ENCODE assay signal across 8 mouse cellular contexts in the genomic region with DNA sequence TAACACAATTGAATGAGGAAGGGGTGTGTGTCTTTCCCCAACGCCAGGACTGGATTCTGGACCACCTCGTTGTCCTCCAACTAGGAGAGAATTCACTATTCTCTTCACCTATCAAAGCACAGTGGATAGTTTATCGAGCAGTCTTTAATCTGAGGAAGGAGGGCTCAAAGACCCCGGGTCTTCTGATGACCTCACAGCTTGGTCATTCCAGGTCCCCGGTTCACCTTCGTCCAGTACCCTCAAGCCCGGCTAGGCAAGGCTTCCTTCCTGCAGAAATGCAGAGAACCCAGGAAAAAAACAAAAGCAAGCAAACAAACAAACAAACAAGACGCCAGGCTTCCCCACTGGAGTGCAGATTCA. TPM values are rescaled to one million over a fixed set of nuclear protein-coding genes. Genes with fewer than 3 reads are reported as not detected.
DNase-seq lines count a peak whose midpoint lies in the region; ATAC-seq and TF ChIP-seq lines count a peak whose summit lies in the region.

No protein-coding gene starts in this region.

- H3K79me2 ChIP-seq in myocyte (ENCODE audit: control insufficient read depth, insufficient read depth): no peaks in the 10 kb centered on the region

- peak; percentile 18; the same call in 1 of the 2 replicates for ATAC-seq in hindbrain, postnatal 0 days
- ATAC-seq in megakaryocyte-erythroid progenitor cell, adult 5-6 weeks (replicated peaks; ENCODE audit: low FRiP score, low TSS enrichment, poor library complexity, severe bottlenecking): no peak

- H3K27ac ChIP-seq in layer of hippocampus, adult 2 months: peak overlapping the region; percentile 95
- H3K27ac ChIP-seq in embryonic facial prominence, embryonic 10.5 days (replicated peaks): peak overlapping the region; percentile 91
- H3K27ac ChIP-seq in hindbrain, postnatal 0 days: peak overlapping the region; percentile 83; the same call in 1 of the 2 replicates

- H3K27me3 ChIP-seq in embryonic facial prominence, embryonic 10.5 days (replicated peaks; ENCODE audit: low read depth, poor library complexity, severe bottlenecking): no peaks in the 10 kb centered on the region
- no peaks in the 10 kb centered on the region for H3K27me3 ChIP-seq in hindbrain, postnatal 0 days (ENCODE audit: insufficient read depth, low read length)
- H3K27me3 ChIP-seq in myocyte (ENCODE audit: control insufficient read depth, insufficient read depth, insufficient read length): no peaks in the 10 kb centered on the region

- WGBS in embryonic facial prominence, embryonic 10.5 days: 16% methylated on average over 8 of the region's 8 CpGs
- WGBS in hindbrain, postnatal 0 days: 18% methylated on average over 8 of the region's 8 CpGs

- peak overlapping the region; percentile 81 for H3K4me3 ChIP-seq in layer of hippocampus, adult 2 months
- peak overlapping the region; percentile 68 for H3K4me3 ChIP-seq in embryonic facial prominence, embryonic 10.5 days
- peak overlapping the region; percentile 75 for H3K4me3 ChIP-seq in hindbrain, postnatal 0 days (ENCODE audit: low read length)
- peak overlapping the region; percentile 35 for H3K4me3 ChIP-seq in myocyte

- H3K9ac ChIP-seq in hindbrain, postnatal 0 days (replicated peaks; ENCODE audit: low read length): peak overlapping the region; percentile 78; the same call in 1 of the 2 replicates

- H3K4me2 ChIP-seq in hindbrain, postnatal 0 days (ENCODE audit: low read depth, low read length): peak overlapping the region; percentile 94
- H3K4me2 ChIP-seq in myocyte (ENCODE audit: low read depth): peak overlapping the region; percentile 73

- H3ac ChIP-seq in myocyte (ENCODE audit: control insufficient read depth, insufficient read length): peak overlapping the region; percentile 76

- H3K4me1 ChIP-seq in embryonic facial prominence, embryonic 10.5 days: peaks cover 46% of the 10 kb centered on the region
- no peaks in the 10 kb centered on the region for H3K4me1 ChIP-seq in hindbrain, postnatal 0 days (ENCODE audit: insufficient read depth, low read length)

- no peak for DNase-seq in layer of hippocampus, adult 2 months (ENCODE audit: low spot score in 2 of 2)
- DNase-seq in layer of hippocampus, adult 8-10 months (ENCODE audit: low spot score in 2 of 2): no peak
- no peak for DNase-seq in embryonic facial prominence, embryonic 10.5 days (ENCODE audit: low spot score)
- DNase-seq in hindbrain, postnatal 0 days (ENCODE audit: low spot score): no peak
- DNase-seq in layer of hippocampus, postnatal 10 days (ENCODE audit: low spot score in 2 of 2): no peak
- DNase-seq in layer of hippocampus, adult 9-11 months: no peak

- peaks cover 8% of the 10 kb centered on the region; the same call in 1 of the 2 replicates for H3K36me3 ChIP-seq in embryonic facial prominence, embryonic 10.5 days (replicated peaks)
- no peaks in the 10 kb centered on the region for H3K36me3 ChIP-seq in hindbrain, postnatal 0 days (ENCODE audit: insufficient read depth, low read length)
- no peaks in the 10 kb centered on the region for H3K36me3 ChIP-seq in myocyte (ENCODE audit: control insufficient read depth, insufficient read depth)

- TF ChIP-seq CTCF in layer of hippocampus, adult 2 months (conservative IDR thresholded peaks at IDR 0.05): no peak
- TF ChIP-seq CTCF in hindbrain, postnatal 0 days (IDR thresholded peaks at IDR 0.05; ENCODE audit: low read depth): no peak

- H3K9me3 ChIP-seq in embryonic facial prominence, embryonic 10.5 days: no peaks in the 10 kb centered on the region
- no peaks in the 10 kb centered on the region for H3K9me3 ChIP-seq in hindbrain, postnatal 0 days (ENCODE audit: low read length)

- no peak for TF ChIP-seq POLR2A in myocyte (IDR thresholded peaks at IDR 0.05; ENCODE audit: insufficient read length, low read depth)

TF ChIP-seq in myocyte, 11 proteins besides CTCF, POLR2A, EP300 and RAD21:
- TF ChIP-seq SRF (IDR thresholded peaks at IDR 0.05; ENCODE audit: control insufficient read depth, insufficient read length, low read depth) (no peak), USF1 (IDR thresholded peaks at IDR 0.05; ENCODE audit: low read depth) (no peak), POLR2AphosphoS2 (IDR thresholded peaks at IDR 0.05; ENCODE audit: insufficient read length, low read depth) (no peak), MYOD1 (IDR thresholded peaks at IDR 0.05; ENCODE audit: control insufficient read depth in 1 of 3, insufficient read length in 2 of 3, low read depth in 2 of 3) (no peak), MAX (IDR thresholded peaks at IDR 0.05; ENCODE audit: low read depth) (no peak), MYOG (IDR thresholded peaks at IDR 0.05; ENCODE audit: control insufficient read depth in 1 of 3, insufficient read depth in 1 of 3, insufficient read length in 2 of 3, low read depth in 2 of 3) (no peak), TCF3 (IDR thresholded peaks at IDR 0.05; ENCODE audit: insufficient read length, low read depth) (no peak), TCF12 (IDR thresholded peaks at IDR 0.05; ENCODE audit: insufficient read depth, poor library complexity, severe bottlenecking) (no peak), REST (IDR thresholded peaks at IDR 0.05; ENCODE audit: insufficient read depth, insufficient read length) (no peak), CEBPB (IDR thresholded peaks at IDR 0.05; ENCODE audit: insufficient read depth, poor library complexity, severe bottlenecking) (no peak), E2F4 (IDR thresholded peaks at IDR 0.05; ENCODE audit: insufficient read depth) (no peak)

RNA-seq across cellular contexts. Expression of a gene that starts 0.5 kb away (rescaled TPM):
- total RNA-seq in layer of hippocampus, adult 2 months (2021): 10 to 100 TPM; 12.1 to 12.2 TPM
- total RNA-seq in layer of hippocampus, adult 8-10 months (2022): 10 to 100 TPM; 10.2 to 16.0 (median 14.8) TPM
- 11.2 and 12.1 TPM in 2 replicates for polyA plus RNA-seq in embryonic facial prominence, embryonic 10.5 days (2016; fragmentation: Nextera tagmentation; extraction: Ambion mirVana)
- 31.7 and 41.6 TPM in 2 replicates for total RNA-seq in hindbrain, postnatal 0 days (2014; rRNA removed)
- 9.5 and 10.4 TPM in 2 replicates for polyA plus RNA-seq in hindbrain, postnatal 0 days (2015; fragmentation: Nextera tagmentation; extraction: Ambion mirVana)
- polyA plus RNA-seq in myocyte (2012; fragmentation: generic; extraction: Trizol): 25.9 TPM
- total RNA-seq in layer of hippocampus, postnatal 10 days (2021): 1 to 10 TPM; 9.2 to 9.7 TPM
- 57.7 and 73.1 TPM in 2 replicates for total RNA-seq in megakaryocyte-erythroid progenitor cell, adult 5-6 weeks (2014; fragmentation: Nextera tagmentation)
- 11.3 and 21.8 TPM in 2 replicates for total RNA-seq in megakaryocyte-erythroid progenitor cell, adult 5-6 weeks (2017)

RNA-seq across cellular contexts. Expression of a gene that starts 19.8 kb away (rescaled TPM):
- 1 to 10 TPM; 1.8 to 2.4 TPM for total RNA-seq in layer of hippocampus, adult 2 months (2021)
- total RNA-seq in layer of hippocampus, adult 8-10 months (2022): 1 to 10 TPM; 1.2 to 3.0 (median 2.1) TPM
- polyA plus RNA-seq in embryonic facial prominence, embryonic 10.5 days (2016; fragmentation: Nextera tagmentation; extraction: Ambion mirVana): 0.36 and 0.67 TPM in 2 replicates
- 1.7 and 3.1 TPM in 2 replicates for total RNA-seq in hindbrain, postnatal 0 days (2014; rRNA removed)
- 20.5 and 22.4 TPM in 2 replicates for polyA plus RNA-seq in hindbrain, postnatal 0 days (2015; fragmentation: Nextera tagmentation; extraction: Ambion mirVana)
- 14.0 TPM for polyA plus RNA-seq in myocyte (2012; fragmentation: generic; extraction: Trizol)
- 1 to 10 TPM; 3.0 to 6.8 TPM for total RNA-seq in layer of hippocampus, postnatal 10 days (2021)
- 4.0 and 5.8 TPM in 2 replicates for total RNA-seq in megakaryocyte-erythroid progenitor cell, adult 5-6 weeks (2014; fragmentation: Nextera tagmentation)
- total RNA-seq in megakaryocyte-erythroid progenitor cell, adult 5-6 weeks (2017): 2.2 TPM in 1 of 2 replicates, not detected in the other

RNA-seq across cellular contexts. Expression of a gene that starts 26.4 kb away (rescaled TPM):
- 10 to 100 TPM; 91.9 to 95.0 TPM for total RNA-seq in layer of hippocampus, adult 2 months (2021)
- total RNA-seq in layer of hippocampus, adult 8-10 months (2022): 10 to 100 TPM; 85.8 to 99.0 (median 90.4) TPM
- polyA plus RNA-seq in embryonic facial prominence, embryonic 10.5 days (2016; fragmentation: Nextera tagmentation; extraction: Ambion mirVana): 30.2 and 30.3 TPM in 2 replicates
- 163 and 171 TPM in 2 replicates for total RNA-seq in hindbrain, postnatal 0 days (2014; rRNA removed)
- 29.1 and 33.2 TPM in 2 replicates for polyA plus RNA-seq in hindbrain, postnatal 0 days (2015; fragmentation: Nextera tagmentation; extraction: Ambion mirVana)
- polyA plus RNA-seq in myocyte (2012; fragmentation: generic; extraction: Trizol): 16.5 TPM
- 100 to 1,000 TPM; 114 to 116 TPM for total RNA-seq in layer of hippocampus, postnatal 10 days (2021)
- total RNA-seq in megakaryocyte-erythroid progenitor cell, adult 5-6 weeks (2014; fragmentation: Nextera tagmentation): 33.6 and 38.8 TPM in 2 replicates
- 69.6 and 71.2 TPM in 2 replicates for total RNA-seq in megakaryocyte-erythroid progenitor cell, adult 5-6 weeks (2017)
